Mouse (Mus musculus): ENCODE results near the gene Gm49387.

GRCm38 (mm10) chr14:31575866-31576265 is 64.8 kb downstream of the Gm49387 start:
- TF ChIP-seq CTCF (IDR thresholded peaks at IDR 0.05; ENCODE audit: low read depth, low read length) = no peak
- TF ChIP-seq POLR2A (IDR thresholded peaks at IDR 0.05; ENCODE audit: borderline replicate concordance, low read depth, low read length) = no peak
